Mouse (Mus musculus): ENCODE measurements around the gene Fads3. TPM values are rescaled to one million over a fixed set of nuclear protein-coding genes. Genes with fewer than 3 reads are reported as not detected.
A peak's percentile ranks its signal among the peaks of the same experiment; 100 is the strongest.

Gene Fads3
- total and polyA plus RNA-seq, 2 experiments from 2014 or later = 23.3 to 106 TPM

- no peak overlapping the region for H3K9ac ChIP-seq (replicated peaks; ENCODE audit: low read depth, low read length)
- no peaks in the 10 kb centered on the region for H3K9me3 ChIP-seq (replicated peaks; ENCODE audit: control insufficient read depth, low read length)
- 0 out of 2 replicates have a peak, but pooled peaks cover 2% of the 10 kb centered on the region for H3K4me1 ChIP-seq (ENCODE audit: control insufficient read depth, insufficient read depth)
- no peaks in the 10 kb centered on the region for H3K27me3 ChIP-seq (ENCODE audit: control insufficient read depth, insufficient read depth, low read length)
- DNase-seq (ENCODE audit: low spot score) (no peak), ATAC-seq (ENCODE audit: insufficient read depth, low read depth) (no peak)
- 73% methylated on average over 2 of the region's 2 CpGs for WGBS
- H3K4me2 ChIP-seq (ENCODE audit: low read depth, low read length) = no peak overlapping the region
- no peaks in the 10 kb centered on the region for H3K36me3 ChIP-seq (replicated peaks; ENCODE audit: control insufficient read depth, insufficient read depth, low read length)
- TF ChIP-seq CTCF (IDR thresholded peaks at IDR 0.05; ENCODE audit: low read depth) = no peak
- no peak for TF ChIP-seq EP300 (IDR thresholded peaks at IDR 0.05; ENCODE audit: low read depth)
- no peak overlapping the region for H3K4me3 ChIP-seq (ENCODE audit: low read depth, low read length)
- no peak overlapping the region for H3K27ac ChIP-seq (ENCODE audit: low read depth)
These were observed 43.3 kb upstream of the Fads3 start for GRCm38 (mm10) chr19:9998063-9998416.

GRCm38 (mm10) chr19:9998736-9999486 is 42.5 kb upstream of the Fads3 start:
- DNase-seq (ENCODE audit: low spot score) (no peak), ATAC-seq (ENCODE audit: insufficient read depth, low read depth) (no peak)
- Histone ChIP-seq H3K4me3 (ENCODE audit: low read depth, low read length) (no peak overlapping the region), H3K36me3 (replicated peaks; ENCODE audit: control insufficient read depth, insufficient read depth, low read length) (no peaks in the 10 kb centered on the region), H3K4me2 (ENCODE audit: low read depth, low read length) (no peak overlapping the region), H3K27me3 (ENCODE audit: control insufficient read depth, insufficient read depth, low read length) (no peaks in the 10 kb centered on the region), H3K27ac (ENCODE audit: low read depth) (no peak overlapping the region), H3K9me3 (replicated peaks; ENCODE audit: control insufficient read depth, low read length) (no peaks in the 10 kb centered on the region), H3K9ac (replicated peaks; ENCODE audit: low read depth, low read length) (no peak overlapping the region), H3K4me1 (ENCODE audit: control insufficient read depth, insufficient read depth) (no peaks in the 10 kb centered on the region)
- TF ChIP-seq EP300 (IDR thresholded peaks at IDR 0.05; ENCODE audit: low read depth) = no peak
- no peak for TF ChIP-seq CTCF (IDR thresholded peaks at IDR 0.05; ENCODE audit: low read depth)
- WGBS = 53% methylated on average over 13 of the region's 13 CpGs

GRCm38 (mm10) chr19:10000330-10000729 is 41.0 kb upstream of the Fads3 start:
- peak; percentile 57 for DNase-seq (ENCODE audit: low spot score)
- no peak; the same call in 1 of the 2 replicates for ATAC-seq (ENCODE audit: insufficient read depth, low read depth)

GRCm38 (mm10) chr19:10001206-10001969 is 40.0 kb upstream of the Fads3 start, which contains the start of the genes Best1 and Rab3il1:
Best1 (minus strand) TSS chr19:10001633.
Rab3il1 (plus strand) TSS chr19:10001669.
- 67% methylated on average over 7 of the region's 7 CpGs for WGBS
- TF ChIP-seq EP300 (IDR thresholded peaks at IDR 0.05; ENCODE audit: low read depth) = no peak
- no peak for TF ChIP-seq CTCF (IDR thresholded peaks at IDR 0.05; ENCODE audit: low read depth)
- no peak within 1 kb of the TSS for H3K4me2 ChIP-seq (ENCODE audit: low read depth, low read length)
- no peak within 1 kb of the TSS for H3K4me3 ChIP-seq (ENCODE audit: low read depth, low read length)
- H3K27me3 ChIP-seq (ENCODE audit: control insufficient read depth, insufficient read depth, low read length) = no peaks in the 10 kb centered on the region
- H3K9me3 ChIP-seq (replicated peaks; ENCODE audit: control insufficient read depth, low read length) = no peaks in the 10 kb centered on the region
- DNase-seq (ENCODE audit: low spot score) (no peak), ATAC-seq (ENCODE audit: insufficient read depth, low read depth) (no peak)
- no peak within 1 kb of the TSS for H3K27ac ChIP-seq (ENCODE audit: low read depth)
- H3K4me1 ChIP-seq (ENCODE audit: control insufficient read depth, insufficient read depth) = no peaks in the 10 kb centered on the region
- H3K9ac ChIP-seq (replicated peaks; ENCODE audit: low read depth, low read length) = no peak within 1 kb of the TSS
- no peaks in the 10 kb centered on the region for H3K36me3 ChIP-seq (replicated peaks; ENCODE audit: control insufficient read depth, insufficient read depth, low read length)

More at GRCm38 (mm10) chr19:10000330-10000729, 41.0 kb upstream of the Fads3 start:
- no peaks in the 10 kb centered on the region for H3K27me3 ChIP-seq (ENCODE audit: control insufficient read depth, insufficient read depth, low read length)
- H3K4me3 ChIP-seq (ENCODE audit: low read depth, low read length) = no peak overlapping the region
- no peaks in the 10 kb centered on the region for H3K9me3 ChIP-seq (replicated peaks; ENCODE audit: control insufficient read depth, low read length)
- no peak for TF ChIP-seq EP300 (IDR thresholded peaks at IDR 0.05; ENCODE audit: low read depth)
- peak; percentile 94 for TF ChIP-seq CTCF (IDR thresholded peaks at IDR 0.05; ENCODE audit: low read depth)
- H3K4me2 ChIP-seq (ENCODE audit: low read depth, low read length) = no peak overlapping the region
- no peaks in the 10 kb centered on the region for H3K4me1 ChIP-seq (ENCODE audit: control insufficient read depth, insufficient read depth)
- H3K9ac ChIP-seq (replicated peaks; ENCODE audit: low read depth, low read length) = no peak overlapping the region
- no peak overlapping the region for H3K27ac ChIP-seq (ENCODE audit: low read depth)
- H3K36me3 ChIP-seq (replicated peaks; ENCODE audit: control insufficient read depth, insufficient read depth, low read length) = no peaks in the 10 kb centered on the region
- WGBS = 23% methylated on average over 3 of the region's 3 CpGs

- no peak overlapping the region for H3K4me2 ChIP-seq (ENCODE audit: low read depth, low read length)
These were observed 37.7 kb upstream of the Fads3 start for GRCm38 (mm10) chr19:10003696-10004095.

More at GRCm38 (mm10) chr19:10003696-10004095, 37.7 kb upstream of the Fads3 start:
- H3K27ac ChIP-seq (ENCODE audit: low read depth) = no peak overlapping the region
- DNase-seq (ENCODE audit: low spot score) (no peak), ATAC-seq (ENCODE audit: insufficient read depth, low read depth) (no peak)
- no peaks in the 10 kb centered on the region for H3K36me3 ChIP-seq (replicated peaks; ENCODE audit: control insufficient read depth, insufficient read depth, low read length)
- no peak overlapping the region for H3K9ac ChIP-seq (replicated peaks; ENCODE audit: low read depth, low read length)
- no peaks in the 10 kb centered on the region for H3K27me3 ChIP-seq (ENCODE audit: control insufficient read depth, insufficient read depth, low read length)
- no peak overlapping the region for H3K4me3 ChIP-seq (ENCODE audit: low read depth, low read length)
- WGBS = 97% methylated on average over 1 of the region's 1 CpGs
- no peaks in the 10 kb centered on the region for H3K4me1 ChIP-seq (ENCODE audit: control insufficient read depth, insufficient read depth)
- TF ChIP-seq EP300 (IDR thresholded peaks at IDR 0.05; ENCODE audit: low read depth) = no peak
- TF ChIP-seq CTCF (IDR thresholded peaks at IDR 0.05; ENCODE audit: low read depth) = no peak
- no peaks in the 10 kb centered on the region for H3K9me3 ChIP-seq (replicated peaks; ENCODE audit: control insufficient read depth, low read length)

Data from heart, postnatal 0 days (tissue).